Mouse (Mus musculus) MEL (cell line): ENCODE results near the gene Grik4. TPM values are rescaled to one million over a fixed set of nuclear protein-coding genes. Genes with fewer than 3 reads are reported as not detected.

Experiments used
- DNase-seq: peaks from one replicate; pipeline ENCODE4 v3.0.0; 2011; ENCODE audit warnings: low read depth, low spot score
- H3K27ac ChIP-seq: 2 replicates; pipeline ENCODE4 v1.5.1; 2012; ENCODE audit warnings: low read depth, mild to moderate bottlenecking, control low read depth, low read length, moderate library complexity; ENCODE audit not compliant: control insufficient read depth
- H3K27me3 ChIP-seq, 2 experiments: fragments of 150-350 bp in 1 of 2; sonication (generic) in 1 of 2; 2 replicates each; pipeline ENCODE4 v1.6.1; 2012; ENCODE audit warnings: low read length in 2 of 2, mild to moderate bottlenecking in 2 of 2, improper control_type of control experiment in 1 of 2, moderate library complexity in 1 of 2; ENCODE audit not compliant: insufficient read depth in 2 of 2, control insufficient read depth in 1 of 2
- H3K36me3 ChIP-seq, 2 experiments: 2 replicates each; pipeline ENCODE4 v1.6.1; 2012 to 2014; ENCODE audit warnings: low read length in 2 of 2, improper control_type of control experiment in 1 of 2, inconsistent platforms in 1 of 2, mild to moderate bottlenecking in 1 of 2; ENCODE audit not compliant: insufficient read depth in 2 of 2, control insufficient read depth in 1 of 2
- H3K4me1 ChIP-seq, 2 experiments: fragments of 150-350 bp in 1 of 2; sonication (generic) in 1 of 2; 2 replicates each; pipeline ENCODE4 v1.6.1; 2012; ENCODE audit warnings: low read length in 2 of 2, improper control_type of control experiment in 1 of 2, mild to moderate bottlenecking in 1 of 2; ENCODE audit not compliant: insufficient read depth in 2 of 2, control insufficient read depth in 1 of 2
- H3K4me3 ChIP-seq, 2 experiments: fragments of 150-350 bp in 1 of 2; sonication (generic) in 1 of 2; 2 replicates each; pipeline ENCODE4 v1.5.1; 2012; ENCODE audit warnings: low read depth in 2 of 2, low read length in 2 of 2, mild to moderate bottlenecking in 2 of 2, moderate library complexity in 2 of 2, control low read depth in 1 of 2, improper control_type of control experiment in 1 of 2; ENCODE audit not compliant: control insufficient read depth in 1 of 2, insufficient read depth in 1 of 2
- H3K79me2 ChIP-seq: 2 replicates; pipeline ENCODE4 v1.6.1; 2012; ENCODE audit warnings: mild to moderate bottlenecking, low read length, moderate library complexity; ENCODE audit not compliant: control insufficient read depth, poor library complexity, insufficient read depth
- H3K9ac ChIP-seq: 2 replicates; pipeline ENCODE4 v1.6.1; 2012; ENCODE audit warnings: low read depth, mild to moderate bottlenecking, control low read depth, low read length, moderate library complexity; ENCODE audit not compliant: control insufficient read depth, poor library complexity, severe bottlenecking
- H3K9me3 ChIP-seq: fragments of 150-350 bp; sonication (generic); replicated peaks from 2 replicates; pipeline ENCODE4 v1.6.1; 2012; ENCODE audit warnings: mild to moderate bottlenecking, low read length, improper control_type of control experiment, moderate library complexity; ENCODE audit not compliant: insufficient read depth
- E2F4 ChIP-seq: IDR thresholded peaks from 2 replicates; pipeline ENCODE4 v1.6.1; 2011; ENCODE audit warnings: low read depth, low read length, improper control_type of control experiment, borderline replicate concordance
- EP300 ChIP-seq, 2 experiments: IDR thresholded peaks; 2 replicates each; pipeline ENCODE4 v1.6.1; 2011; ENCODE audit warnings: improper control_type of control experiment in 2 of 2, low read length in 2 of 2, low read depth in 1 of 2, mild to moderate bottlenecking in 1 of 2
- ETS1 ChIP-seq: IDR thresholded peaks from 2 replicates; pipeline ENCODE4 v1.6.1; 2012; ENCODE audit warnings: low read depth, mild to moderate bottlenecking, inconsistent platforms, low read length, improper control_type of control experiment, moderate library complexity
- KAT2A ChIP-seq: conservative IDR thresholded peaks from 2 replicates; pipeline ENCODE4 v1.6.1; 2012; ENCODE audit warnings: low read depth, low read length, improper control_type of control experiment, inconsistent platforms
- MAFK ChIP-seq: IDR thresholded peaks from 2 replicates; pipeline ENCODE4 v1.6.1; 2011; ENCODE audit warnings: low read depth, mild to moderate bottlenecking, low read length, improper control_type of control experiment, borderline replicate concordance
- MXI1 ChIP-seq: IDR thresholded peaks from 2 replicates; pipeline ENCODE4 v1.6.1; 2011; ENCODE audit warnings: mild to moderate bottlenecking, low read depth, low read length, improper control_type of control experiment
- MYC ChIP-seq: IDR thresholded peaks from 2 replicates; pipeline ENCODE4 v1.6.1; 2011; ENCODE audit warnings: low read depth, mild to moderate bottlenecking, low read length, improper control_type of control experiment, moderate library complexity
- NRF1 ChIP-seq: IDR thresholded peaks from 2 replicates; pipeline ENCODE4 v1.6.1; 2014; ENCODE audit warnings: low read depth, mild to moderate bottlenecking, inconsistent platforms, low read length, improper control_type of control experiment, moderate library complexity; ENCODE audit not compliant: poor library complexity, insufficient read depth, severe bottlenecking
- POLR2AphosphoS2 ChIP-seq: IDR thresholded peaks from 2 replicates; pipeline ENCODE4 v1.6.1; 2011; ENCODE audit warnings: low read length, improper control_type of control experiment
- RAD21 ChIP-seq: IDR thresholded peaks from 2 replicates; pipeline ENCODE4 v1.6.1; 2011; ENCODE audit warnings: mild to moderate bottlenecking, low read depth, low read length, improper control_type of control experiment
- RCOR1 ChIP-seq: IDR thresholded peaks from 2 replicates; pipeline ENCODE4 v1.6.1; 2012; ENCODE audit warnings: low read depth, mild to moderate bottlenecking, inconsistent platforms, low read length, improper control_type of control experiment
- SMC3 ChIP-seq: IDR thresholded peaks from 2 replicates; pipeline ENCODE4 v1.6.1; 2011; ENCODE audit warnings: low read depth, low read length, improper control_type of control experiment
- TCF12 ChIP-seq: IDR thresholded peaks from 2 replicates; pipeline ENCODE4 v1.6.1; 2014; ENCODE audit warnings: low read depth, mild to moderate bottlenecking, inconsistent platforms, low read length, improper control_type of control experiment, moderate library complexity
- UBTF ChIP-seq: IDR thresholded peaks from 2 replicates; pipeline ENCODE4 v1.6.1; 2012; ENCODE audit warnings: low read depth, mild to moderate bottlenecking, inconsistent platforms, low read length, improper control_type of control experiment, moderate library complexity, borderline replicate concordance; ENCODE audit not compliant: insufficient read depth
- USF2 ChIP-seq, 2 experiments: IDR thresholded peaks; 2 replicates each; pipeline ENCODE4 v1.6.1; 2011 to 2012; ENCODE audit warnings: improper control_type of control experiment in 2 of 2, low read length in 2 of 2, borderline replicate concordance in 1 of 2, inconsistent platforms in 1 of 2, low read depth in 1 of 2, mild to moderate bottlenecking in 1 of 2; ENCODE audit not compliant: insufficient read depth in 1 of 2
- ZKSCAN1 ChIP-seq: IDR thresholded peaks from 2 replicates; pipeline ENCODE4 v1.6.1; 2012; ENCODE audit warnings: low read depth, mild to moderate bottlenecking, inconsistent platforms, low read length, improper control_type of control experiment, moderate library complexity
- ZNF384 ChIP-seq: IDR thresholded peaks from 2 replicates; pipeline ENCODE4 v1.6.1; 2012; ENCODE audit warnings: low read depth, mild to moderate bottlenecking, inconsistent platforms, low read length, improper control_type of control experiment
- polyA plus RNA-seq, 2 experiments: library from polyadenylated mRNA; stranded (reverse) in 1 of 2; unstranded in 1 of 2; fragments of >175 nt in 1 of 2; fragments of >200 nt in 1 of 2; gene quantifications; 2 replicates each; pipeline versions ENCODE4 v1.2.1 to v1.2.4; 2012; ENCODE audit warnings: low replicate concordance in 2 of 2, low read depth in 1 of 2; ENCODE audit not compliant: insufficient read length in 2 of 2, insufficient read depth in 1 of 2, missing spikeins in 1 of 2
- total RNA-seq: library from RNA; depleted of rRNA; stranded (reverse); fragments of 300-350 nt; gene quantifications from 2 replicates; pipeline ENCODE4 v1.2.3, GENCODE M21; 2012

Gene Grik4
- total and polyA plus RNA-seq, 3 experiments: 0.17 TPM; not detected in 2

GRCm38 (mm10) chr9:42721146-42721545 is 223.1 kb downstream of the Grik4 start:
- TF ChIP-seq EP300 (IDR thresholded peaks at IDR 0.05; ENCODE audit: low read depth in 1 of 2, low read length in 2 of 2): no peak
- no peak for TF ChIP-seq RCOR1
- TF ChIP-seq TCF12: no peak
- TF ChIP-seq POLR2AphosphoS2: no peak
- no peak for TF ChIP-seq RAD21
- no peak for TF ChIP-seq ZKSCAN1
- no peaks in the 10 kb centered on the region for H3K79me2 ChIP-seq

GRCm38 (mm10) chr9:42713912-42714311 is 230.4 kb downstream of the Grik4 start:
- no peaks in the 10 kb centered on the region for H3K27me3 ChIP-seq
- H3K27ac ChIP-seq: no peak overlapping the region
- H3K4me1 ChIP-seq: no peaks in the 10 kb centered on the region

More at GRCm38 (mm10) chr9:42721146-42721545, 223.1 kb downstream of the Grik4 start:
- Histone ChIP-seq H3K27ac (no peak overlapping the region), H3K4me3 (no peak overlapping the region), H3K36me3 (no peaks in the 10 kb centered on the region), H3K9me3 (no peaks in the 10 kb centered on the region), H3K9ac (no peak overlapping the region), H3K27me3 (no peaks in the 10 kb centered on the region), H3K4me1 (no peaks in the 10 kb centered on the region)
- no peak for DNase-seq

GRCm38 (mm10) chr9:42705848-42706247 is 238.4 kb downstream of the Grik4 start:
- H3K27ac ChIP-seq: no peak overlapping the region
- DNase-seq: no peak
- no peaks in the 10 kb centered on the region for H3K27me3 ChIP-seq
- H3K79me2 ChIP-seq: no peaks in the 10 kb centered on the region
- H3K4me3 ChIP-seq: no peak overlapping the region
- no peak overlapping the region for H3K9ac ChIP-seq
- no peaks in the 10 kb centered on the region for H3K36me3 ChIP-seq
- no peaks in the 10 kb centered on the region for H3K4me1 ChIP-seq
- TF ChIP-seq MYC (no peak), E2F4 (no peak), ZNF384 (no peak), KAT2A (no peak), SMC3 (no peak), NRF1 (no peak), EP300 (IDR thresholded peaks at IDR 0.05; ENCODE audit: low read depth in 1 of 2, low read length in 2 of 2) (no peak), MAFK (no peak), UBTF (no peak)
- H3K9me3 ChIP-seq: no peaks in the 10 kb centered on the region; the same call in 1 of the 2 replicates

More at GRCm38 (mm10) chr9:42713912-42714311, 230.4 kb downstream of the Grik4 start:
- no peak for DNase-seq
- TF ChIP-seq ZNF384: no peak
- TF ChIP-seq RCOR1: no peak
- TF ChIP-seq USF2 (IDR thresholded peaks at IDR 0.05; ENCODE audit: borderline replicate concordance in 1 of 2, insufficient read depth in 1 of 2, low read depth in 1 of 2, low read length in 2 of 2): no peak
- TF ChIP-seq ETS1: no peak
- no peak for TF ChIP-seq KAT2A
- no peak for TF ChIP-seq MXI1
- no peak for TF ChIP-seq POLR2AphosphoS2
- TF ChIP-seq ZKSCAN1: no peak
- Histone ChIP-seq H3K9ac (no peak overlapping the region), H3K79me2 (no peaks in the 10 kb centered on the region), H3K4me3 (no peak overlapping the region), H3K9me3 (no peaks in the 10 kb centered on the region; the same call in 1 of the 2 replicates), H3K36me3 (no peaks in the 10 kb centered on the region)
